Mouse (Mus musculus): Measurements from ENCODE around the gene Gm10800. TPM values are rescaled to one million over a fixed set of nuclear protein-coding genes. Genes with fewer than 3 reads are reported as not detected.
"Not testable (repeated sequence)": the region's sequence is repeated elsewhere in the genome, so short reads cannot be mapped to it uniquely, and the experiment has no call there.

Gene Gm10800
- 0.28 TPM in 1 of 2 replicates, not detected in the other for polyA plus RNA-seq (2012; rRNA removed)

- not testable (repeated sequence) for H3K36me3 ChIP-seq (ENCODE audit: control insufficient read depth, insufficient read depth, low read length); H3K4me1 ChIP-seq (ENCODE audit: control insufficient read depth, insufficient read depth, insufficient read length, low read length); H3K27me3 ChIP-seq (ENCODE audit: control insufficient read depth, insufficient read depth, low read length); H3K4me3 ChIP-seq (ENCODE audit: low read depth, low read length); H3K27ac ChIP-seq (ENCODE audit: insufficient read depth, low read depth, low read length)
- 86% methylated on average over 4 of the region's 4 CpGs for WGBS
Measured at GRCm38 (mm10) chr2:98667201-98667600, at the start of gene Gm10800. Gene Gm10800 (minus strand): TSS chr2:98667301.

DNA sequence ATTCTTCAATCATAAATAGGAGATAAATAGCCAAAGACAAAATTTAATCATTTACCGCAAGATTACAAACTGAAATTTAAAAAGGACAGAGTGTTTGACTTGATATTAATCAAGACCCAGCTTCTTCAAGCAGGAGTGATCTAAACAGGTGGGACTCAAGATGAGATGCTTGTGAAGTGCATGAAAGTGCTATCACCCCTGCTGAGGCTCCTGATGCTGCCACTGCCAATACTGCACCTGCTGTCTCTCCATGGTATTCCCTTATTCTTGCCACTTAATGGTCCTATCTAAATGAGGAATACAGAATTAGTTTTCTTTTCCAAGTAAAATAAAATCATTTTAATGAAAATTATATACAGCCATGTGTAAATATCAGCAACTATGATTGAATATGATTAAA, 30.4 kb upstream of the Gm10800 start:
- no peak overlapping the region for H3K4me3 ChIP-seq (ENCODE audit: low read depth, low read length)
- 99% methylated on average over 1 of the region's 1 CpGs for WGBS

GRCm38 (mm10) chr2:98661937-98662336, 5.2 kb downstream of the Gm10800 start, which contains the start of gene Gm10801:
Gene Gm10801 (plus strand): TSS chr2:98662237.
- H3K4me1 ChIP-seq (ENCODE audit: control insufficient read depth, insufficient read depth, insufficient read length, low read length); H3K36me3 ChIP-seq (ENCODE audit: control insufficient read depth, insufficient read depth, low read length); H3K27me3 ChIP-seq (ENCODE audit: control insufficient read depth, insufficient read depth, low read length); H3K4me3 ChIP-seq (ENCODE audit: low read depth, low read length); H3K27ac ChIP-seq (ENCODE audit: insufficient read depth, low read depth, low read length): not testable (repeated sequence)
- 79% methylated on average over 4 of the region's 5 CpGs for WGBS

More for the DNA sequence above, 30.4 kb upstream of the Gm10800 start:
- no peak overlapping the region for H3K27ac ChIP-seq (ENCODE audit: insufficient read depth, low read depth, low read length)
- no peaks in the 10 kb centered on the region for H3K27me3 ChIP-seq (ENCODE audit: control insufficient read depth, insufficient read depth, low read length)
- no peaks in the 10 kb centered on the region for H3K4me1 ChIP-seq (ENCODE audit: control insufficient read depth, insufficient read depth, insufficient read length, low read length)
- TF ChIP-seq CTCF (IDR thresholded peaks at IDR 0.05; ENCODE audit: extremely low read depth, insufficient read length, insufficient replicate concordance, low read depth, low read length) = no peak
- no peak for TF ChIP-seq POLR2A (IDR thresholded peaks at IDR 0.05; ENCODE audit: low read depth, low read length)
- H3K36me3 ChIP-seq (ENCODE audit: control insufficient read depth, insufficient read depth, low read length) = no peaks in the 10 kb centered on the region

Other genes with a start within 250 kb of the Gm10800 start
- not detected in 2 replicates for gene Gm10801, start 5.1 kb downstream of the Gm10800 start, polyA plus RNA-seq (2012; rRNA removed)

Measured in small intestine, adult 2 months (tissue).